Mouse (Mus musculus): ENCODE data around the gene Zfand3. TPM values are rescaled to one million over a fixed set of nuclear protein-coding genes. Genes with fewer than 3 reads are reported as not detected.
A peak's percentile ranks its signal among the peaks of the same experiment; 100 is the strongest.

Zfand3 gene
- polyA plus RNA-seq, 1 experiment, result not detected

GRCm38 (mm10) chr17:29993488-29993887 lies 11.0 kb upstream of the Zfand3 start:
- no peak overlapping the region for H3K4me3 ChIP-seq (ENCODE audit: insufficient read depth, low read depth, low read length)
- TF ChIP-seq CTCF (IDR thresholded peaks at IDR 0.05; ENCODE audit: insufficient read depth, low read depth, low read length) (no peak), POLR2A (IDR thresholded peaks at IDR 0.05; ENCODE audit: insufficient read depth, low read depth, low read length) (no peak)
- no peaks in the 10 kb centered on the region for H3K4me1 ChIP-seq (ENCODE audit: control insufficient read depth, insufficient read depth, low read length)
- H3K27ac ChIP-seq (ENCODE audit: insufficient read depth, low read depth, low read length), result no peak overlapping the region
- WGBS, result 87% methylated on average over 8 of the region's 8 CpGs

- Histone ChIP-seq H3K27ac (ENCODE audit: insufficient read depth, low read depth, low read length) (no peak overlapping the region), H3K4me3 (ENCODE audit: insufficient read depth, low read depth, low read length) (no peak overlapping the region), H3K4me1 (ENCODE audit: control insufficient read depth, insufficient read depth, low read length) (no peaks in the 10 kb centered on the region)
- whole genome bisulfite sequencing, result 88% methylated on average over 3 of the region's 3 CpGs
- TF ChIP-seq CTCF (IDR thresholded peaks at IDR 0.05; ENCODE audit: insufficient read depth, low read depth, low read length) (no peak), POLR2A (IDR thresholded peaks at IDR 0.05; ENCODE audit: insufficient read depth, low read depth, low read length) (no peak)
Observed at GRCm38 (mm10) chr17:29994011-29994410, 10.5 kb upstream of the Zfand3 start.

DNA sequence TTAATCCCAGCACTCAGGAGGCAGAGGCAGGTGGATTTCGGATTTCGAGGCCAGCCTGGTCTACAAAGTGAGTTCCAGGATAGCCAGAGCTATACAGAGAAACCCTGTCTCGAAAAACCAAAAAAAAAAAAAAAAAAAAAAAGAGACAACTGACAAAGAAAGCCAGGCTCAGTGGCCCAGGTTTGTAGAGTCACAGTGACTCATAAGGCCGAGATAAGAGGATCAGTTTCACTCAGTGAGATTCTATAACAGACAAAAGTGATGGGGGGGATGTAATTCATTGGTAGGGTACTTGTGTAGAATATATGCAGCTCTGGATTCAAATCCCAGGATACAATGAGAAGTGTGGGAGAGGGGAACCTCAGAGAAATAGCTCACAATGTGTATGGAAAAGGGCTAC lies 10.1 kb upstream of the Zfand3 start:
- Histone ChIP-seq H3K4me1 (ENCODE audit: control insufficient read depth, insufficient read depth, low read length) (no peaks in the 10 kb centered on the region), H3K27ac (ENCODE audit: insufficient read depth, low read depth, low read length) (no peak overlapping the region), H3K4me3 (ENCODE audit: insufficient read depth, low read depth, low read length) (no peak overlapping the region)
- TF ChIP-seq POLR2A (IDR thresholded peaks at IDR 0.05; ENCODE audit: insufficient read depth, low read depth, low read length) (no peak), CTCF (IDR thresholded peaks at IDR 0.05; ENCODE audit: insufficient read depth, low read depth, low read length) (no peak)
- 88% methylated on average over 4 of the region's 4 CpGs for WGBS

- H3K27ac ChIP-seq (ENCODE audit: insufficient read depth, low read depth, low read length), result no peak overlapping the region
- no peak overlapping the region for H3K4me3 ChIP-seq (ENCODE audit: insufficient read depth, low read depth, low read length)
- H3K4me1 ChIP-seq (ENCODE audit: control insufficient read depth, insufficient read depth, low read length), result no peaks in the 10 kb centered on the region
- TF ChIP-seq CTCF (IDR thresholded peaks at IDR 0.05; ENCODE audit: insufficient read depth, low read depth, low read length), result no peak
- TF ChIP-seq POLR2A (IDR thresholded peaks at IDR 0.05; ENCODE audit: insufficient read depth, low read depth, low read length), result no peak
- WGBS, result 92% methylated on average over 5 of the region's 5 CpGs
Observed at GRCm38 (mm10) chr17:29995986-29996385, 8.5 kb upstream of the Zfand3 start.

GRCm38 (mm10) chr17:29997726-29998125 lies 6.8 kb upstream of the Zfand3 start:
- H3K4me1 ChIP-seq (ENCODE audit: control insufficient read depth, insufficient read depth, low read length), result no peaks in the 10 kb centered on the region

GRCm38 (mm10) chr17:29998566-29999295 lies 5.8 kb upstream of the Zfand3 start:
- Histone ChIP-seq H3K27ac (ENCODE audit: insufficient read depth, low read depth, low read length) (no peak overlapping the region), H3K4me3 (ENCODE audit: insufficient read depth, low read depth, low read length) (no peak overlapping the region), H3K4me1 (ENCODE audit: control insufficient read depth, insufficient read depth, low read length) (no peaks in the 10 kb centered on the region)
- 81% methylated on average over 24 of the region's 24 CpGs for WGBS
- TF ChIP-seq CTCF (IDR thresholded peaks at IDR 0.05; ENCODE audit: insufficient read depth, low read depth, low read length) (no peak), POLR2A (IDR thresholded peaks at IDR 0.05; ENCODE audit: insufficient read depth, low read depth, low read length) (no peak)

More at GRCm38 (mm10) chr17:29997726-29998125, 6.8 kb upstream of the Zfand3 start:
- Histone ChIP-seq H3K27ac (ENCODE audit: insufficient read depth, low read depth, low read length) (no peak overlapping the region), H3K4me3 (ENCODE audit: insufficient read depth, low read depth, low read length) (no peak overlapping the region)
- 74% methylated on average over 7 of the region's 7 CpGs for WGBS
- TF ChIP-seq CTCF (IDR thresholded peaks at IDR 0.05; ENCODE audit: insufficient read depth, low read depth, low read length) (no peak), POLR2A (IDR thresholded peaks at IDR 0.05; ENCODE audit: insufficient read depth, low read depth, low read length) (no peak)

- TF ChIP-seq POLR2A (IDR thresholded peaks at IDR 0.05; ENCODE audit: insufficient read depth, low read depth, low read length) (no peak), CTCF (IDR thresholded peaks at IDR 0.05; ENCODE audit: insufficient read depth, low read depth, low read length) (no peak)
- Histone ChIP-seq H3K4me1 (ENCODE audit: control insufficient read depth, insufficient read depth, low read length) (peaks cover 15% of the 10 kb centered on the region), H3K27ac (ENCODE audit: insufficient read depth, low read depth, low read length) (no peak overlapping the region), H3K4me3 (ENCODE audit: insufficient read depth, low read depth, low read length) (peak overlapping the region; percentile 60)
- 3% methylated on average over 32 of the region's 47 CpGs for WGBS
Observed at GRCm38 (mm10) chr17:30005103-30005443, 540 bp downstream of the Zfand3 start.

- Histone ChIP-seq H3K27ac (ENCODE audit: insufficient read depth, low read depth, low read length) (peak overlapping the region; percentile 30; the same call in 1 of the 2 replicates), H3K4me3 (ENCODE audit: insufficient read depth, low read depth, low read length) (peak overlapping the region; percentile 60), H3K4me1 (ENCODE audit: control insufficient read depth, insufficient read depth, low read length) (peaks cover 15% of the 10 kb centered on the region)
- WGBS, result under 1% methylated on average over 19 of the region's 19 CpGs
- no peak for TF ChIP-seq POLR2A (IDR thresholded peaks at IDR 0.05; ENCODE audit: insufficient read depth, low read depth, low read length)
- TF ChIP-seq CTCF (IDR thresholded peaks at IDR 0.05; ENCODE audit: insufficient read depth, low read depth, low read length), result no peak
Observed at GRCm38 (mm10) chr17:30005451-30005941, 963 bp downstream of the Zfand3 start.

DNA sequence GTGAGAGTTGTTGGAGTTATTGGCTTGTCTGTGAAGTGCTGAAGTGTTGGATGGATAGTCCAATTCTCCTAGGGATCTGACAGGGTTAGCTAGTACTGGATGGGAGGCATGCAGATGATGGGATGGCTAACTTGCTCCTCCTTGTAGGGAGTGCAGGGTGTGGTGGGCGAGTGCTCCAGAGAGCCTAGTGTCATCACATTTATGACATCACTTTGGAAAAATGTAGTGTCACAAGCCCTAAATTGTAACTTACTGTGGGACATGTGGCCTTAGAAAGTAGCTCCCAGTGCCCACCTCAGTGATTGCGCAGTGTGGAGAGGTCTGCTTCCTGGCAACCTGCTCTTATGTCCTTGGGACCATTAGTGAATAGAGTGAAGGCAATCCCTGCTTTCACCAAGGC lies 2.3 kb downstream of the Zfand3 start:
- 84% methylated on average over 2 of the region's 2 CpGs for WGBS
- no peak overlapping the region for H3K4me3 ChIP-seq (ENCODE audit: insufficient read depth, low read depth, low read length)
- peaks cover 15% of the 10 kb centered on the region for H3K4me1 ChIP-seq (ENCODE audit: control insufficient read depth, insufficient read depth, low read length)
- TF ChIP-seq POLR2A (IDR thresholded peaks at IDR 0.05; ENCODE audit: insufficient read depth, low read depth, low read length), result no peak
- TF ChIP-seq CTCF (IDR thresholded peaks at IDR 0.05; ENCODE audit: insufficient read depth, low read depth, low read length), result no peak
- no peak overlapping the region for H3K27ac ChIP-seq (ENCODE audit: insufficient read depth, low read depth, low read length)

Measured in olfactory bulb, adult 2 months (tissue).